Mouse (Mus musculus): ENCODE data around the gene Ets1. TPM values are rescaled to one million over a fixed set of nuclear protein-coding genes. Genes with fewer than 3 reads are reported as not detected.

Gene Ets1
- total and polyA plus RNA-seq, 3 experiments = 0.05 TPM; not detected in 2

GRCm38 (mm10) chr9:32594346-32594745 lies 41.7 kb upstream of the Ets1 start:
- TF ChIP-seq GATA2 (IDR thresholded peaks at IDR 0.05; ENCODE audit: borderline replicate concordance, low read depth, low read length) (no peak), TAL1 (conservative IDR thresholded peaks at IDR 0.05; ENCODE audit: low read depth, low read length) (no peak), CTCF (IDR thresholded peaks at IDR 0.05; ENCODE audit: low read depth, low read length) (no peak), POLR2AphosphoS5 (IDR thresholded peaks at IDR 0.05; ENCODE audit: insufficient replicate concordance, low read depth, low read length) (no peak), GATA1 (IDR thresholded peaks at IDR 0.05; ENCODE audit: borderline replicate concordance, low read length) (no peak)
- DNase-seq (ENCODE audit: low spot score) (no peak), ATAC-seq (ENCODE audit: extremely low read depth, insufficient number of reproducible peaks, low FRiP score, poor library complexity, severe bottlenecking) (no peak)
- no peak overlapping the region for H3K4me3 ChIP-seq (ENCODE audit: low read depth, low read length)
- peaks cover 2% of the 10 kb centered on the region; the same call in 1 of the 2 replicates for H3K27me3 ChIP-seq (ENCODE audit: insufficient read depth, low read length)
- H3K9me3 ChIP-seq (replicated peaks) = peaks cover 4% of the 10 kb centered on the region
- no peaks in the 10 kb centered on the region for H3K36me3 ChIP-seq (replicated peaks)
- H3K4me1 ChIP-seq (ENCODE audit: insufficient read depth, low read depth, low read length) = no peaks in the 10 kb centered on the region

GRCm38 (mm10) chr9:32595076-32595820 lies 40.8 kb upstream of the Ets1 start:
- no peak for ATAC-seq (ENCODE audit: extremely low read depth, insufficient number of reproducible peaks, low FRiP score, poor library complexity, severe bottlenecking)
- no peak for TF ChIP-seq POLR2AphosphoS5 (IDR thresholded peaks at IDR 0.05; ENCODE audit: insufficient replicate concordance, low read depth, low read length)
- TF ChIP-seq TAL1 (conservative IDR thresholded peaks at IDR 0.05; ENCODE audit: low read depth, low read length) = no peak
- TF ChIP-seq CTCF (IDR thresholded peaks at IDR 0.05; ENCODE audit: low read depth, low read length) = no peak
- TF ChIP-seq GATA2 (IDR thresholded peaks at IDR 0.05; ENCODE audit: borderline replicate concordance, low read depth, low read length) = no peak
- no peak for TF ChIP-seq GATA1 (IDR thresholded peaks at IDR 0.05; ENCODE audit: borderline replicate concordance, low read length)
- Histone ChIP-seq H3K27me3 (ENCODE audit: insufficient read depth, low read length) (peaks cover 2% of the 10 kb centered on the region; the same call in 1 of the 2 replicates), H3K9me3 (replicated peaks) (peaks cover 4% of the 10 kb centered on the region), H3K36me3 (replicated peaks) (no peaks in the 10 kb centered on the region), H3K4me3 (ENCODE audit: low read depth, low read length) (no peak overlapping the region), H3K4me1 (ENCODE audit: insufficient read depth, low read depth, low read length) (no peaks in the 10 kb centered on the region)
- no peak for DNase-seq (ENCODE audit: low spot score)

GRCm38 (mm10) chr9:32596366-32596765 lies 39.7 kb upstream of the Ets1 start:
- DNase-seq (ENCODE audit: low spot score) = no peak
- ATAC-seq (ENCODE audit: extremely low read depth, insufficient number of reproducible peaks, low FRiP score, poor library complexity, severe bottlenecking) = no peak
- H3K4me3 ChIP-seq (ENCODE audit: low read depth, low read length) = no peak overlapping the region
- H3K9me3 ChIP-seq (replicated peaks) = peaks cover 4% of the 10 kb centered on the region
- no peaks in the 10 kb centered on the region for H3K36me3 ChIP-seq (replicated peaks)
- H3K4me1 ChIP-seq (ENCODE audit: insufficient read depth, low read depth, low read length) = no peaks in the 10 kb centered on the region
- TF ChIP-seq CTCF (IDR thresholded peaks at IDR 0.05; ENCODE audit: low read depth, low read length) = no peak
- TF ChIP-seq TAL1 (conservative IDR thresholded peaks at IDR 0.05; ENCODE audit: low read depth, low read length) = no peak
- TF ChIP-seq POLR2AphosphoS5 (IDR thresholded peaks at IDR 0.05; ENCODE audit: insufficient replicate concordance, low read depth, low read length) = no peak
- no peak for TF ChIP-seq GATA1 (IDR thresholded peaks at IDR 0.05; ENCODE audit: borderline replicate concordance, low read length)
- TF ChIP-seq GATA2 (IDR thresholded peaks at IDR 0.05; ENCODE audit: borderline replicate concordance, low read depth, low read length) = no peak
- H3K27me3 ChIP-seq (ENCODE audit: insufficient read depth, low read length) = peaks cover 2% of the 10 kb centered on the region; the same call in 1 of the 2 replicates

GRCm38 (mm10) chr9:32601953-32602352 lies 34.1 kb upstream of the Ets1 start:
- TF ChIP-seq GATA1 (IDR thresholded peaks at IDR 0.05; ENCODE audit: borderline replicate concordance, low read length) = no peak
- TF ChIP-seq CTCF (IDR thresholded peaks at IDR 0.05; ENCODE audit: low read depth, low read length) = no peak
- no peak for TF ChIP-seq GATA2 (IDR thresholded peaks at IDR 0.05; ENCODE audit: borderline replicate concordance, low read depth, low read length)
- no peak for TF ChIP-seq TAL1 (conservative IDR thresholded peaks at IDR 0.05; ENCODE audit: low read depth, low read length)
- TF ChIP-seq POLR2AphosphoS5 (IDR thresholded peaks at IDR 0.05; ENCODE audit: insufficient replicate concordance, low read depth, low read length) = no peak
- Histone ChIP-seq H3K4me1 (ENCODE audit: insufficient read depth, low read depth, low read length) (no peaks in the 10 kb centered on the region), H3K9me3 (replicated peaks) (no peaks in the 10 kb centered on the region), H3K4me3 (ENCODE audit: low read depth, low read length) (no peak overlapping the region), H3K36me3 (replicated peaks) (no peaks in the 10 kb centered on the region), H3K27me3 (ENCODE audit: insufficient read depth, low read length) (no peaks in the 10 kb centered on the region; the same call in 1 of the 2 replicates)
- ATAC-seq (ENCODE audit: extremely low read depth, insufficient number of reproducible peaks, low FRiP score, poor library complexity, severe bottlenecking) (no peak), DNase-seq (ENCODE audit: low spot score) (no peak)

GRCm38 (mm10) chr9:32603097-32603496 lies 32.9 kb upstream of the Ets1 start:
- H3K9me3 ChIP-seq (replicated peaks) = no peaks in the 10 kb centered on the region; the same call in 1 of the 2 replicates
- no peak for DNase-seq (ENCODE audit: low spot score)
- H3K36me3 ChIP-seq (replicated peaks) = no peaks in the 10 kb centered on the region
- TF ChIP-seq CTCF (IDR thresholded peaks at IDR 0.05; ENCODE audit: low read depth, low read length) (no peak), GATA1 (IDR thresholded peaks at IDR 0.05; ENCODE audit: borderline replicate concordance, low read length) (no peak), GATA2 (IDR thresholded peaks at IDR 0.05; ENCODE audit: borderline replicate concordance, low read depth, low read length) (no peak), TAL1 (conservative IDR thresholded peaks at IDR 0.05; ENCODE audit: low read depth, low read length) (no peak), POLR2AphosphoS5 (IDR thresholded peaks at IDR 0.05; ENCODE audit: insufficient replicate concordance, low read depth, low read length) (no peak)
- ATAC-seq (ENCODE audit: extremely low read depth, insufficient number of reproducible peaks, low FRiP score, poor library complexity, severe bottlenecking) = no peak
- H3K4me3 ChIP-seq (ENCODE audit: low read depth, low read length) = no peak overlapping the region
- no peaks in the 10 kb centered on the region; the same call in 1 of the 2 replicates for H3K27me3 ChIP-seq (ENCODE audit: insufficient read depth, low read length)
- H3K4me1 ChIP-seq (ENCODE audit: insufficient read depth, low read depth, low read length) = no peaks in the 10 kb centered on the region

GRCm38 (mm10) chr9:32607218-32607617 lies 28.8 kb upstream of the Ets1 start:
- H3K27me3 ChIP-seq (ENCODE audit: insufficient read depth, low read length) = 0 out of 2 replicates have a peak, but pooled peaks cover 3% of the 10 kb centered on the region
- TF ChIP-seq GATA2 (IDR thresholded peaks at IDR 0.05; ENCODE audit: borderline replicate concordance, low read depth, low read length) = no peak
- DNase-seq (ENCODE audit: low spot score) = no peak
- peaks cover 14% of the 10 kb centered on the region for H3K9me3 ChIP-seq (replicated peaks)
- no peak overlapping the region for H3K4me3 ChIP-seq (ENCODE audit: low read depth, low read length)
- ATAC-seq (ENCODE audit: extremely low read depth, insufficient number of reproducible peaks, low FRiP score, poor library complexity, severe bottlenecking) = peak; percentile 47; the same call in 1 of the 2 replicates
- no peaks in the 10 kb centered on the region for H3K4me1 ChIP-seq (ENCODE audit: insufficient read depth, low read depth, low read length)
- H3K36me3 ChIP-seq (replicated peaks) = no peaks in the 10 kb centered on the region

Measured in G1E (cell line).